Mouse (Mus musculus) midbrain, embryonic 15.5 days (tissue): ENCODE measurements around the gene Stam. TPM values are rescaled to one million over a fixed set of nuclear protein-coding genes. Genes with fewer than 3 reads are reported as not detected.
"Not testable (repeated sequence)": the region's sequence is repeated elsewhere in the genome, so short reads cannot be mapped to it uniquely, and the experiment has no call there.

Experiments
- ATAC-seq: fragments of 200-750 bp; cut with Nextera tagmentation; replicated peaks from 2 replicates; pipeline ENCODE4 v1.8.0; 2017; ENCODE audit warnings: moderate TSS enrichment
- H3K27ac ChIP-seq: fragments of 300-500 bp; sonication (generic); 2 replicates; pipeline ENCODE4 v1.5.1; 2015; ENCODE audit warnings: mild to moderate bottlenecking, inconsistent platforms
- H3K27me3 ChIP-seq: fragments of 300-500 bp; sonication (generic); replicated peaks from 2 replicates; pipeline ENCODE4 v1.6.1; 2015; ENCODE audit warnings: inconsistent platforms
- H3K36me3 ChIP-seq: fragments of 300-500 bp; sonication (generic); replicated peaks from 2 replicates; pipeline ENCODE4 v1.6.1; 2015; ENCODE audit warnings: inconsistent platforms
- H3K4me1 ChIP-seq: fragments of 300-500 bp; sonication (generic); 2 replicates; pipeline ENCODE4 v1.6.1; 2015; ENCODE audit warnings: inconsistent platforms
- H3K4me2 ChIP-seq: fragments of 300-500 bp; sonication (generic); 2 replicates; pipeline ENCODE4 v1.6.1; 2015; ENCODE audit warnings: inconsistent platforms, mild to moderate bottlenecking, moderate library complexity
- H3K4me3 ChIP-seq: fragments of 300-500 bp; sonication (generic); 2 replicates; pipeline ENCODE4 v1.5.1; 2015; ENCODE audit warnings: mild to moderate bottlenecking, inconsistent platforms
- H3K9ac ChIP-seq: fragments of 300-500 bp; sonication (generic); 2 replicates; pipeline ENCODE4 v1.6.1; 2015; ENCODE audit warnings: mild to moderate bottlenecking, inconsistent platforms
- H3K9me3 ChIP-seq: fragments of 300-500 bp; sonication (generic); 2 replicates; pipeline ENCODE4 v1.6.1; 2016; ENCODE audit warnings: inconsistent platforms
- WGBS: fragments of 180-500 bp; shearing (Covaris S2); methylation state at CpG from one replicate; pipeline ENCODE4 v1.1.7; 2015; ENCODE audit warnings: mixed read lengths; 5-methylcytosine and 5-hydroxymethylcytosine counted together
- polyA plus RNA-seq: library from polyadenylated mRNA; unstranded; fragments of >200 nt; fragmentation: Nextera tagmentation; extraction: Ambion mirVana; gene quantifications from 2 replicates; pipeline ENCODE4 v1.2.1, GENCODE M21; 2015

Stam gene
- polyA plus RNA-seq, 1 experiment from 2014 or later: 129 TPM

- Histone ChIP-seq H3K27me3 (no peaks in the 10 kb centered on the region), H3K4me3 (no peak overlapping the region), H3K9ac (no peak overlapping the region), H3K9me3 (no peaks in the 10 kb centered on the region), H3K27ac (no peak overlapping the region), H3K4me2 (no peak overlapping the region), H3K36me3 (no peaks in the 10 kb centered on the region), H3K4me1 (no peaks in the 10 kb centered on the region)
- no peak for ATAC-seq
- WGBS: 57% methylated on average over 2 of the region's 2 CpGs
Measured at GRCm38 (mm10) chr2:14165066-14165465, 91.2 kb downstream of the Stam start.

- Histone ChIP-seq H3K36me3 (no peaks in the 10 kb centered on the region), H3K27ac (no peak overlapping the region), H3K27me3 (no peaks in the 10 kb centered on the region), H3K4me2 (no peak overlapping the region), H3K4me1 (no peaks in the 10 kb centered on the region), H3K4me3 (no peak overlapping the region), H3K9ac (no peak overlapping the region), H3K9me3 (no peaks in the 10 kb centered on the region)
- 83% methylated on average over 3 of the region's 3 CpGs for WGBS
- ATAC-seq: peak; percentile 37; the same call in 1 of the 2 replicates
Measured at GRCm38 (mm10) chr2:14165618-14166344, 91.9 kb downstream of the Stam start.

GRCm38 (mm10) chr2:14167721-14168120 is 93.8 kb downstream of the Stam start:
- Histone ChIP-seq H3K4me2 (no peak overlapping the region), H3K27me3 (no peaks in the 10 kb centered on the region), H3K9ac (no peak overlapping the region), H3K4me1 (no peaks in the 10 kb centered on the region), H3K36me3 (no peaks in the 10 kb centered on the region), H3K27ac (no peak overlapping the region), H3K9me3 (no peaks in the 10 kb centered on the region), H3K4me3 (no peak overlapping the region)
- ATAC-seq: no peak

GRCm38 (mm10) chr2:14174334-14174733 is 100.4 kb downstream of the Stam start, which contains the start of gene Tmem236:
Gene Tmem236, plus strand, starts transcription at chr2:14174523.
- ATAC-seq: no peak
- no peak within 1 kb of the TSS for H3K9ac ChIP-seq
- 69% methylated on average over 3 of the region's 3 CpGs for WGBS

GRCm38 (mm10) chr2:14176460-14177193 is 102.7 kb downstream of the Stam start:
- no peak overlapping the region for H3K4me2 ChIP-seq
- WGBS: 77% methylated on average over 2 of the region's 2 CpGs

More at GRCm38 (mm10) chr2:14174334-14174733, 100.4 kb downstream of the Stam start, which contains the start of gene Tmem236:
- H3K4me3 ChIP-seq: no peak within 1 kb of the TSS
- no peak within 1 kb of the TSS for H3K27ac ChIP-seq
- no peak within 1 kb of the TSS for H3K4me2 ChIP-seq
- no peaks in the 10 kb centered on the region for H3K9me3 ChIP-seq
- H3K4me1 ChIP-seq: no peaks in the 10 kb centered on the region
- no peaks in the 10 kb centered on the region for H3K36me3 ChIP-seq
- H3K27me3 ChIP-seq: no peaks in the 10 kb centered on the region

GRCm38 (mm10) chr2:14184375-14184774 is 110.5 kb downstream of the Stam start:
- Histone ChIP-seq H3K9ac (no peak overlapping the region), H3K27me3 (no peaks in the 10 kb centered on the region), H3K4me1 (no peaks in the 10 kb centered on the region), H3K4me2 (no peak overlapping the region), H3K4me3 (no peak overlapping the region), H3K27ac (no peak overlapping the region), H3K36me3 (no peaks in the 10 kb centered on the region), H3K9me3 (no peaks in the 10 kb centered on the region)
- ATAC-seq: no peak

More at GRCm38 (mm10) chr2:14176460-14177193, 102.7 kb downstream of the Stam start:
- no peak overlapping the region for H3K4me3 ChIP-seq
- no peak overlapping the region for H3K9ac ChIP-seq
- no peaks in the 10 kb centered on the region for H3K36me3 ChIP-seq
- no peak for ATAC-seq
- H3K27ac ChIP-seq: no peak overlapping the region
- H3K4me1 ChIP-seq: no peaks in the 10 kb centered on the region
- H3K27me3 ChIP-seq: no peaks in the 10 kb centered on the region
- H3K9me3 ChIP-seq: no peaks in the 10 kb centered on the region

- no peak overlapping the region for H3K4me2 ChIP-seq
- ATAC-seq: no peak
- no peak overlapping the region for H3K27ac ChIP-seq
- H3K4me3 ChIP-seq: no peak overlapping the region
- WGBS: 87% methylated on average over 4 of the region's 4 CpGs
- H3K9ac ChIP-seq: no peak overlapping the region
- no peaks in the 10 kb centered on the region for H3K9me3 ChIP-seq
- no peaks in the 10 kb centered on the region for H3K27me3 ChIP-seq
- no peaks in the 10 kb centered on the region for H3K4me1 ChIP-seq
- H3K36me3 ChIP-seq: no peaks in the 10 kb centered on the region
Measured at GRCm38 (mm10) chr2:14190684-14191083, 116.8 kb downstream of the Stam start.

GRCm38 (mm10) chr2:14191601-14192000 is 117.7 kb downstream of the Stam start:
- no peak for ATAC-seq
- Histone ChIP-seq H3K36me3 (no peaks in the 10 kb centered on the region), H3K27me3 (no peaks in the 10 kb centered on the region), H3K9me3 (no peaks in the 10 kb centered on the region), H3K9ac (no peak overlapping the region), H3K27ac (no peak overlapping the region), H3K4me3 (no peak overlapping the region), H3K4me2 (no peak overlapping the region), H3K4me1 (no peaks in the 10 kb centered on the region)
- 84% methylated on average over 4 of the region's 4 CpGs for WGBS

- Histone ChIP-seq H3K27ac (no peak overlapping the region), H3K36me3 (no peaks in the 10 kb centered on the region), H3K9ac (no peak overlapping the region), H3K4me2 (no peak overlapping the region), H3K27me3 (no peaks in the 10 kb centered on the region), H3K9me3 (no peaks in the 10 kb centered on the region), H3K4me1 (no peaks in the 10 kb centered on the region), H3K4me3 (no peak overlapping the region)
- ATAC-seq: no peak
- 84% methylated on average over 6 of the region's 6 CpGs for WGBS
Measured at GRCm38 (mm10) chr2:14192046-14192445, 118.1 kb downstream of the Stam start.

GRCm38 (mm10) chr2:14198325-14198903 is 124.5 kb downstream of the Stam start:
- not testable (repeated sequence) for H3K36me3 ChIP-seq, ATAC-seq, H3K9me3 ChIP-seq, H3K4me2 ChIP-seq, H3K4me3 ChIP-seq, H3K4me1 ChIP-seq, H3K9ac ChIP-seq, H3K27ac ChIP-seq, H3K27me3 ChIP-seq
- 67% methylated on average over 1 of the region's 2 CpGs for whole genome bisulfite sequencing
